Mouse (Mus musculus) adrenal gland, postnatal 10 days (tissue): ENCODE results near the gene Cd200r4. TPM values are rescaled to one million over a fixed set of nuclear protein-coding genes. Genes with fewer than 3 reads are reported as not detected.
A peak's percentile ranks its signal among the peaks of the same experiment; 100 is the strongest.
"Not testable (repeated sequence)": the region's sequence is repeated elsewhere in the genome, so short reads cannot be mapped to it uniquely, and the experiment has no call there.

ENCODE experiments used
- DNase-seq: peaks from one replicate; pipeline ENCODE4 v3.0.0; 2021; ENCODE audit warnings: mixed read lengths
- long read RNA-seq, 2 experiments: library from polyadenylated mRNA; stranded (forward); transcript quantifications; one replicate each; pipeline ENCODE4 v2.0.0; 2021
- total RNA-seq, 2 experiments: library from RNA; stranded (reverse); gene quantifications; 2 replicates each; pipeline ENCODE4 v1.2.3; 2021

Gene Cd200r4
- total RNA-seq: under 1 TPM in 1 of 2 experiments, not detected in 1; 0.18 TPM
- long read RNA-seq, experiment 1, partial matches to known transcripts: 0 of 1 reads
- long read RNA-seq, experiment 1, other reads (novel, unspliced or antisense): 0 of 1 reads
- long read RNA-seq, experiment 2: 0 reads

- no peak for DNase-seq
These were observed at the start of gene Cd200r4 for GRCm38 (mm10) chr16:44811544-44811943. Gene Cd200r4 (plus strand): TSS chr16:44811733.

GRCm38 (mm10) chr16:44761811-44762210 is 49.7 kb upstream of the Cd200r4 start:
- DNase-seq: no peak

- no peak for DNase-seq
These were observed 45.8 kb upstream of the Cd200r4 start, which contains the start of gene Cd200r1 for GRCm38 (mm10) chr16:44765555-44766319. Gene Cd200r1 (plus strand): TSS chr16:44765736.

GRCm38 (mm10) chr16:44766320-44766892 is 45.1 kb upstream of the Cd200r4 start:
- no peak for DNase-seq

- DNase-seq: no peak
These were observed 44.0 kb upstream of the Cd200r4 start for GRCm38 (mm10) chr16:44767506-44767905.

GRCm38 (mm10) chr16:44767967-44768366 is 43.6 kb upstream of the Cd200r4 start:
- DNase-seq: no peak

- no peak for DNase-seq
These were observed 39.0 kb upstream of the Cd200r4 start for GRCm38 (mm10) chr16:44772577-44772976.

- no peak for DNase-seq
These were observed 37.9 kb upstream of the Cd200r4 start for GRCm38 (mm10) chr16:44773673-44774072.

GRCm38 (mm10) chr16:44774201-44774600 is 37.3 kb upstream of the Cd200r4 start:
- DNase-seq: no peak

GRCm38 (mm10) chr16:44778538-44779147 is 32.9 kb upstream of the Cd200r4 start:
- no peak for DNase-seq

GRCm38 (mm10) chr16:44779494-44779893 is 32.0 kb upstream of the Cd200r4 start:
- DNase-seq: no peak

GRCm38 (mm10) chr16:44780751-44781150 is 30.8 kb upstream of the Cd200r4 start:
- DNase-seq: no peak

- DNase-seq: no peak
These were observed 24.6 kb upstream of the Cd200r4 start for GRCm38 (mm10) chr16:44786934-44787333.

GRCm38 (mm10) chr16:44794416-44794815 is 17.1 kb upstream of the Cd200r4 start:
- DNase-seq: no peak

GRCm38 (mm10) chr16:44805976-44806375 is 5.6 kb upstream of the Cd200r4 start:
- no peak for DNase-seq

GRCm38 (mm10) chr16:44810223-44810622 is 1.3 kb upstream of the Cd200r4 start:
- not testable (repeated sequence) for DNase-seq

GRCm38 (mm10) chr16:44812468-44813065 is 1.0 kb downstream of the Cd200r4 start:
- no peak for DNase-seq

GRCm38 (mm10) chr16:44818010-44818409 is 6.5 kb downstream of the Cd200r4 start:
- DNase-seq: no peak

- DNase-seq: no peak
These were observed 9.0 kb downstream of the Cd200r4 start for GRCm38 (mm10) chr16:44820545-44820944.

GRCm38 (mm10) chr16:44832286-44832685 is 20.8 kb downstream of the Cd200r4 start:
- no peak for DNase-seq

- DNase-seq: peak; percentile 2
These were observed 21.7 kb downstream of the Cd200r4 start for GRCm38 (mm10) chr16:44833189-44833588.

- DNase-seq: no peak
These were observed 55.3 kb downstream of the Cd200r4 start, which contains the start of gene Cd200r2 for GRCm38 (mm10) chr16:44866797-44867196. Gene Cd200r2 (plus strand): TSS chr16:44867097.

- no peak for DNase-seq
These were observed 63.6 kb downstream of the Cd200r4 start for GRCm38 (mm10) chr16:44875178-44875577.
